Mouse (Mus musculus) stomach, postnatal 0 days (tissue): ENCODE measurements around the gene Hist1h2ak. TPM values are rescaled to one million over a fixed set of nuclear protein-coding genes. Genes with fewer than 3 reads are reported as not detected.

Experiments used
- ATAC-seq: fragments of 200-750 bp; cut with Nextera tagmentation; 2 replicates; pipeline ENCODE4 v1.8.0; 2017; ENCODE audit not compliant: low FRiP score, low TSS enrichment
- DNase-seq: peaks from one replicate; pipeline ENCODE4 v3.0.0-alpha.2; 2016; ENCODE audit warnings: low spot score
- H3K27ac ChIP-seq: fragments of 300-500 bp; sonication (generic); replicated peaks from 2 replicates; pipeline ENCODE4 v1.5.1; 2014; ENCODE audit warnings: mild to moderate bottlenecking, control low read depth
- H3K27me3 ChIP-seq: fragments of 300-500 bp; sonication (generic); 2 replicates; pipeline ENCODE4 v1.6.1; 2014; ENCODE audit warnings: low read length; ENCODE audit not compliant: control insufficient read depth, insufficient read depth
- H3K36me3 ChIP-seq: fragments of 300-500 bp; sonication (generic); 2 replicates; pipeline ENCODE4 v1.6.1; 2014; ENCODE audit warnings: low read length, mixed read lengths; ENCODE audit not compliant: control insufficient read depth, insufficient read depth
- H3K4me1 ChIP-seq: fragments of 300-500 bp; sonication (generic); replicated peaks from 2 replicates; pipeline ENCODE4 v1.6.1; 2014; ENCODE audit warnings: antibody characterized with exemption; ENCODE audit not compliant: control insufficient read depth, insufficient read depth
- H3K4me2 ChIP-seq: fragments of 300-500 bp; sonication (generic); replicated peaks from 2 replicates; pipeline ENCODE4 v1.6.1; 2014; ENCODE audit warnings: low read depth, mild to moderate bottlenecking, control low read depth, moderate library complexity
- H3K4me3 ChIP-seq: fragments of 300-500 bp; sonication (generic); 2 replicates; pipeline ENCODE4 v1.5.1; 2014; ENCODE audit warnings: low read depth, low read length, control low read depth
- H3K9ac ChIP-seq: fragments of 300-500 bp; sonication (generic); 2 replicates; pipeline ENCODE4 v1.6.1; 2014; ENCODE audit warnings: mild to moderate bottlenecking, low read length, control low read depth, mixed read lengths
- H3K9me3 ChIP-seq: fragments of 300-500 bp; sonication (generic); 2 replicates; pipeline ENCODE4 v1.6.1; 2016; ENCODE audit warnings: low read length; ENCODE audit not compliant: control insufficient read depth
- CTCF ChIP-seq: IDR thresholded peaks from 2 replicates; pipeline ENCODE4 v1.5.1; 2016; ENCODE audit warnings: antibody characterized with exemption, low read depth, mild to moderate bottlenecking, moderate library complexity
- EP300 ChIP-seq: optimal IDR thresholded peaks from 2 replicates; pipeline ENCODE3; 2016; ENCODE audit warnings: antibody characterized with exemption
- WGBS: fragments of 180-500 bp; shearing (Covaris S2); extraction: QIAGEN DNeasy Blood & Tissue Kit; methylation state at CpG from one replicate; pipeline ENCODE4 v1.1.7; 2014; 5-methylcytosine and 5-hydroxymethylcytosine counted together
- polyA plus RNA-seq: library from polyadenylated mRNA; unstranded; fragments of >200 nt; fragmentation: Nextera tagmentation; extraction: Ambion mirVana; gene quantifications from 2 replicates; pipeline ENCODE4 v1.2.1, GENCODE M21; 2015

The Hist1h2ak gene
- polyA plus RNA-seq, 1 experiment from 2014 or later = 19.3 TPM

DNA sequence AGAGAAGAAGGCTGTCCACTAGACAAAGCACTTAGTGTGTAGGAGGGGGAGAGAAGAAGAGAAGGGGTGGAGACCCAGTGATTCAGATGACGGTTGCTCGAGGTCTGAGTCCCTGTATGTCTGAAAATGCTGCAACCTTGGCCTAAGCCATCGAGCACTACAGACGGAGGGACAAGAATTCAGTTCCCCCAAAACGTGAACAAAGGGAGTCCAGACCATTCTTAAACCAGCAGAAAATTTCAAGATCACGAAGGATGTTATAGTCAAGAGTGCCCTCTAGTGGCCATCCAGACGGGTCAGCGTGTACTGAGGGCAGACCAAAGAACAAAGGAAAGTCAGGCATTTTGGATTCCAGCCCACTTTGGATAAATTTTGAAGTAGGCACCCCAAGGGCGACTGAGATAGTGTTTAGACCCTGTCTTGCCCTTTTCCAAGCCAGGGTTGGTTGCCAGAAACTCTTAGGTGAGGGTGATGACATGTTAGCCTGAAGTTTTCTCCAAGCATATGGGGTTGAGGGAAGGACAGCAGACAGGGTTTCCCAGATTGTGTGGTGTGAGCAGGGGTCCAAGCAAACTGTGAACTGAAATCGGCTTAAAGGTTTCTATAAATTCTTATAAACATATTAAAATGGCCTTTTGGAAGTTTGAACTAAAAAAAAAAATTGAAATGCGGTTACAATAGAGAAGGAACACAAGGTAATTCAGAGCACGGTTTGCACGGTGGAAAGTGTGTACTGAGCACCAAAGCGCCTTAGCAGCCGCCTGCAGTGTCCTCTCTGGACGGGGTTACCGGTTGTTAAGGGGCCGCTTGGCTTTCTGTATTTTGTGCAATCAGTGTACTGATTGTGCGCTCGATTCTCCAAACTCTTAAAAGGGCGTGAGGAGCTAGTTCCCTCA lies 19.4 kb downstream of the Hist1h2ak start:
- Histone ChIP-seq H3K27ac (peak overlapping the region; percentile 86), H3K36me3 (no peaks in the 10 kb centered on the region), H3K4me2 (peak overlapping the region; percentile 56), H3K27me3 (no peaks in the 10 kb centered on the region), H3K4me3 (peak overlapping the region; percentile 43), H3K9ac (peak overlapping the region; percentile 57), H3K4me1 (no peaks in the 10 kb centered on the region), H3K9me3 (no peaks in the 10 kb centered on the region)
- 0% methylated on average over 21 of the region's 21 CpGs for WGBS
- TF ChIP-seq CTCF = peak; percentile 95
- no peak for TF ChIP-seq EP300
- ATAC-seq (peak; percentile 78), DNase-seq (peak; percentile 71)

DNA sequence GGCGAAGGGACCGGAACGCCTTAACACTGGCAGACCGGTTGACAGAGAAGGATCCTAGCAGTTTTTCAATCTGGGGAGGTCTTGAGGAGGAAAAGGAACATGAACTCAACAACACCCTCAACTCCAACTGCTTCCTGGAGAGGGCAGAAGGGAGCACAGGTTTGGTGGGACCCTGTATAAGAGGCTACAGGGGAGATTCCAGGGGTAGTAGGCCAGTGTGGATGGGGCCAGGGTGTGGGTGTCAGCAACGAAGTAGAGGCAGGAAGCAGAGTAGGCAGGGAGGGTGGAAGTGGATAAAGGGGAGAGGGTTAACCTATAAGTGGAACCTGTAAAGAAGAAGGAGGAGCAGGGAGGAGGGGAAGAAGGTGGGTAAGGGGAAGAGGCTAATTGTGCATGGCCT lies 20.2 kb downstream of the Hist1h2ak start:
- Histone ChIP-seq H3K4me3 (no peak overlapping the region), H3K4me2 (no peak overlapping the region), H3K27ac (no peak overlapping the region), H3K9ac (no peak overlapping the region), H3K36me3 (no peaks in the 10 kb centered on the region), H3K27me3 (no peaks in the 10 kb centered on the region), H3K9me3 (no peaks in the 10 kb centered on the region), H3K4me1 (no peaks in the 10 kb centered on the region)
- TF ChIP-seq CTCF (peak; percentile 22; the same call in 1 of the 2 replicates), EP300 (no peak)
- WGBS = 82% methylated on average over 5 of the region's 5 CpGs
- ATAC-seq = no peak
- DNase-seq = no peak

GRCm38 (mm10) chr13:21729544-21729943 lies 24.1 kb downstream of the Hist1h2ak start:
- DNase-seq (no peak), ATAC-seq (no peak)
- Histone ChIP-seq H3K4me2 (no peak overlapping the region), H3K9me3 (no peaks in the 10 kb centered on the region), H3K9ac (no peak overlapping the region), H3K4me1 (no peaks in the 10 kb centered on the region), H3K36me3 (no peaks in the 10 kb centered on the region), H3K27ac (no peak overlapping the region), H3K27me3 (no peaks in the 10 kb centered on the region), H3K4me3 (no peak overlapping the region)
- WGBS = 65% methylated on average over 1 of the region's 1 CpGs
- TF ChIP-seq CTCF (no peak), EP300 (no peak)

DNA sequence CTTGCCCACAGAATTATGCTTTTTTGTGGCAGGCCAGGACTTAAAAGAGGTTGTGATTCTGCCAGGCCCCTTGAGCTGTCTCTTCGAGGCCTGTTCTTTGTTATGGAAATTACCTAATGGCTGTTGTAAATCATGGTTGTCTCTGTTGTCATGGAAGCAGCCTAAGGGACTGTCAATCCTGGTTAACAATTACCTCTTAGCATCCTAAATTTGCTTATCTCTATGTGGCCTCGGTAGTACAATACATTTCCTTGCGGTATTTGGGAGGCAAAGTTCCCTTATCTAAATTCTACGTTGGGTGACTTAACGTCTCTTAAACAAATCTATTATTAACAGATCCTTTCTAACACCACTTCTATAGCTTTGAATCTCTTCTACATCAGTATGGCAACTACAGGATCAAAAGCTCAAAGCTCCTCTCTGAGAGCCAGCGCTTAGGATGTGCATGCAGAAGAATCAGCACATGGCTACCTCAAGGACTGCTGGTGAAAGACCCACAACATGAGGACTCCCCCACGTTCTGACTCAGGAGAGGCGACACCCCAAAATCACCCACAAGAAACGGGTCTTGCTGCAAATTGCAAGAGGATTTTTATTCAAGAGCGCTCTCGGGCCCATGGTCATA lies 25.6 kb downstream of the Hist1h2ak start:
- no peak overlapping the region for H3K4me3 ChIP-seq
- H3K4me1 ChIP-seq = no peaks in the 10 kb centered on the region
- ATAC-seq = no peak
- H3K36me3 ChIP-seq = no peaks in the 10 kb centered on the region
- H3K9ac ChIP-seq = no peak overlapping the region
- no peak overlapping the region for H3K27ac ChIP-seq
- 48% methylated on average over 11 of the region's 11 CpGs for WGBS
- no peak for DNase-seq
- H3K4me2 ChIP-seq = no peak overlapping the region
- no peaks in the 10 kb centered on the region for H3K9me3 ChIP-seq
- no peaks in the 10 kb centered on the region for H3K27me3 ChIP-seq
- no peak for TF ChIP-seq CTCF
- TF ChIP-seq EP300 = no peak

DNA sequence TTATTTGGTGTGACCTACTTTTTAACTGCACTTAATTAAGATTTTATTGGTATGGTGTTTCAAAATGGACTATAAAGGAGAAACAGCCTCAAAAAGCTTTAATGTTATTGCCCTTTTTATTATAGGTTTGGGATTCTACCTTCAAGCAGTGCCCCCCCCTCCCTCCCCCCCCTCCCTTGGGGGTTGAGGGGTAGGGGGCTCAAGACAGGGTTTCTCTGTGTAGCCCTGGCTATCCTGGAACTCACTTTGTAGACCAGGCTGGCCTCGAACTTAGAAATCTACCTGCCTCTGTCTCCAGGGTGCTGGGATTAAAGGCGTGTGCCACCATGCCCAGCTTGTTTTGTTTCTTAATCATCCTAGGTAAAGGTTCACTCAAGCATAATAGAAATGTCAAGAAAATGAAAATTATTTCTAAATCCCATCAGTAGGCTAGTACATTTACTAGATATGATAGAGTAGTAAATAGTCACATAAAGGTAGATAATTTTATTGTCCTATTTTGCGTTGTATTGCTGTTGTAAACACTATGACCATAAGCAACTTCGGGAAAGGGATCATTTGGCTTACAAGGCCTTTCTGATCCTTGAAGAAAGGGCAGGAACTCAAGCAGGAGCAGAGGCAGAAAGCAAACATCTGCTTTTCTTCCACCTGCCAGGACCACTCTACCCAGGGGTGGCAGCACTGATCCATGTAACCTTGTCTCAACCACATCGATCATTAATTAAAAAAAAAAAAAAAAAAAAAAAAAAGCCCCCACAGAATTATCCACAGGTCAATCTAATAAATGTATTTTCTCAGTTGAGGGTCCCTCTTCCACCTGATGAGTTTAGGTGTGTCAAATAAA lies 30.4 kb downstream of the Hist1h2ak start:
- Histone ChIP-seq H3K4me2 (no peak overlapping the region), H3K27ac (no peak overlapping the region), H3K36me3 (no peaks in the 10 kb centered on the region), H3K27me3 (no peaks in the 10 kb centered on the region), H3K9ac (no peak overlapping the region), H3K4me1 (peaks cover 2% of the 10 kb centered on the region; the same call in 1 of the 2 replicates), H3K4me3 (no peak overlapping the region), H3K9me3 (no peaks in the 10 kb centered on the region)
- ATAC-seq (no peak), DNase-seq (no peak)
- WGBS = 34% methylated on average over 5 of the region's 5 CpGs
- TF ChIP-seq EP300 = no peak
- peak; percentile 32 for TF ChIP-seq CTCF
